Mouse (Mus musculus): Measurements from ENCODE around the gene Slc37a1. TPM values are rescaled to one million over a fixed set of nuclear protein-coding genes. Genes with fewer than 3 reads are reported as not detected.

Slc37a1 gene
- polyA plus RNA-seq, 1 experiment from 2014 or later = 4.3 TPM

DNA sequence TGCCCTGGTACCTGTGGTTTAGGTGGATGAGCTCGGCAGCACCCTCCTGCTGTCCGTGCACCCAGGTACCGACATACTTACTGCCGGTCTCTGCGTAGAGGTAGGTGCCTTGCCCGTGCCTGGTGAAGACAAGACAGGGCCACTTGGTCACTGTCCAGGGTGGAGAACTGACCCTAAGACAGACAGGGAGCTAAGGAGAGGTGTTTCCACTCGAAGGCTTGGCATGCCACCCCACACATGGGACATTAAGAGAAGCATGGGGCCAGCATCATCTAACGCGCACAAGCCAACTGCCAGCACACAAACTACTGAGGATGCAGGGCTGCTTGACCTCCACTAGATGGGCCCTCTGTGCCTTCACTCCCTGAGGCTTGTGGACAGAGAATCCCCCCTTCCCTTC, 20.8 kb upstream of the Slc37a1 start:
- TF ChIP-seq EP300 (IDR thresholded peaks at IDR 0.05; ENCODE audit: low read depth) = no peak
- 0 out of 2 replicates have a peak, but pooled peaks have one; percentile 4 for TF ChIP-seq CTCF (IDR thresholded peaks at IDR 0.05; ENCODE audit: low read depth)
- 81% methylated on average over 9 of the region's 9 CpGs for WGBS (ENCODE audit: insufficient replicate concordance)
- Histone ChIP-seq H3K4me2 (ENCODE audit: low read depth, low read length) (no peak overlapping the region), H3K4me3 (ENCODE audit: low read depth, low read length) (no peak overlapping the region), H3K36me3 (replicated peaks; ENCODE audit: insufficient read depth, low read length) (no peaks in the 10 kb centered on the region), H3K27me3 (ENCODE audit: insufficient read depth, low read length) (no peaks in the 10 kb centered on the region), H3K27ac (ENCODE audit: low read depth) (peak overlapping the region; percentile 75; the same call in 1 of the 2 replicates), H3K9ac (replicated peaks) (no peak overlapping the region), H3K9me3 (ENCODE audit: low read length) (no peaks in the 10 kb centered on the region), H3K4me1 (ENCODE audit: insufficient read depth) (peaks cover 17% of the 10 kb centered on the region)
- no peak for ATAC-seq
- DNase-seq = no peak

DNA sequence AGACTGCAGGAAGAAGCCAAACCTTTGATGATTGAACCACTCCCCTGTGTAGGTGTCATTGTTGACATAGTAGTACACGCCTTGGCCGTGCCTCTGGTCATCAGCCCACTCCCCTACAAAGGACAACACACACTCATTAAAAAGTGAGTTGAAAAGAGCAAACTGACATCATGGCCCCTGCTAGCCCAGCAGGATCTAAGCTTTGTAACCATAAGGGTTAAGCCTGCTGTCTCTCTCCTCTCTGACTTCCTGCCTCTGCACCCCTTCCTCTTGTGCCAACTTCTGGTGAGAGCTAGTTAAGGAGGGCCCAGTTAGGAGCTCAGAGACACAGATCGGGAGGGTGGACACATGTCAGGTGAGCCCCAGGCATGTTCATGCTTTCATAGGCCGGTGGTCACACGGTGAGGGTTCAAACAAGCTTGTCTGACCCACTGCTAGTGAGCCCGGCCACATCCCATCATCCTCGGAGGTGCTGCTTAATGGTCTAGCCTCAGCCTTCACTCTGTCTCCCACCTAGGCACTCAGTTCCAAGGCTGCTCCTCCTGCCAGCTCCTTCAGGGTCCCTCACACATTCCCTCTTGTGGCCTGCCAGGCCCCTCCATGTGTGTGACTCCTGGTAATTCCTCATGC, 20.2 kb upstream of the Slc37a1 start:
- Histone ChIP-seq H3K27me3 (ENCODE audit: insufficient read depth, low read length) (no peaks in the 10 kb centered on the region), H3K27ac (ENCODE audit: low read depth) (no peak overlapping the region), H3K9me3 (ENCODE audit: low read length) (no peaks in the 10 kb centered on the region), H3K9ac (replicated peaks) (no peak overlapping the region), H3K36me3 (replicated peaks; ENCODE audit: insufficient read depth, low read length) (no peaks in the 10 kb centered on the region), H3K4me1 (ENCODE audit: insufficient read depth) (peaks cover 17% of the 10 kb centered on the region), H3K4me2 (ENCODE audit: low read depth, low read length) (no peak overlapping the region), H3K4me3 (ENCODE audit: low read depth, low read length) (no peak overlapping the region)
- 67% methylated on average over 7 of the region's 7 CpGs for WGBS (ENCODE audit: insufficient replicate concordance)
- no peak for DNase-seq
- ATAC-seq = no peak
- no peak for TF ChIP-seq EP300 (IDR thresholded peaks at IDR 0.05; ENCODE audit: low read depth)
- no peak for TF ChIP-seq CTCF (IDR thresholded peaks at IDR 0.05; ENCODE audit: low read depth)

DNA sequence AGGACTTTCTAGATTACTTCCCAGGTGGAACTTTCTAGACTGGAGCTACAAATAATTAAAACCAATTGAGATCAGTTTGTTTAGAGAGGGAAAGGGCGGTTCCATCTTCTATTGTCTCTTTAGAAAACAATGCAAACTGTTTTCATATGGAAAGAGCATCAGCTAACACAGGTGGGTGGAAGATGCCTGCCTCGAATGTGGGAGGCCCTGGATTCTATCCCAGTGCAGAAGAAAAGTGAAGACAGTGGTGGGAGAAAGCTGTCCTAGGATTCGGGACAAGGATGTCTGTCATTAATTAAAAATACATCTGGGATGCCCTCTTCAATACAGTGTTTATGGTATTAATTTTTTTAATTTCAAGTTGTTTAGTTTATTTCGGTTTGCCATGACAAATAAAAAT, 19.5 kb upstream of the Slc37a1 start:
- Histone ChIP-seq H3K9ac (replicated peaks) (no peak overlapping the region), H3K4me2 (ENCODE audit: low read depth, low read length) (no peak overlapping the region), H3K4me1 (ENCODE audit: insufficient read depth) (peaks cover 14% of the 10 kb centered on the region), H3K9me3 (ENCODE audit: low read length) (no peaks in the 10 kb centered on the region), H3K4me3 (ENCODE audit: low read depth, low read length) (no peak overlapping the region), H3K27ac (ENCODE audit: low read depth) (no peak overlapping the region), H3K27me3 (ENCODE audit: insufficient read depth, low read length) (no peaks in the 10 kb centered on the region), H3K36me3 (replicated peaks; ENCODE audit: insufficient read depth, low read length) (no peaks in the 10 kb centered on the region)
- TF ChIP-seq CTCF (IDR thresholded peaks at IDR 0.05; ENCODE audit: low read depth) = no peak
- no peak for TF ChIP-seq EP300 (IDR thresholded peaks at IDR 0.05; ENCODE audit: low read depth)
- WGBS (ENCODE audit: insufficient replicate concordance) = 69% methylated on average over 4 of the region's 4 CpGs
- ATAC-seq (no peak), DNase-seq (no peak)

GRCm38 (mm10) chr17:31267603-31268002, 19.0 kb upstream of the Slc37a1 start:
- ATAC-seq = no peak
- H3K4me2 ChIP-seq (ENCODE audit: low read depth, low read length) = no peak overlapping the region

DNA sequence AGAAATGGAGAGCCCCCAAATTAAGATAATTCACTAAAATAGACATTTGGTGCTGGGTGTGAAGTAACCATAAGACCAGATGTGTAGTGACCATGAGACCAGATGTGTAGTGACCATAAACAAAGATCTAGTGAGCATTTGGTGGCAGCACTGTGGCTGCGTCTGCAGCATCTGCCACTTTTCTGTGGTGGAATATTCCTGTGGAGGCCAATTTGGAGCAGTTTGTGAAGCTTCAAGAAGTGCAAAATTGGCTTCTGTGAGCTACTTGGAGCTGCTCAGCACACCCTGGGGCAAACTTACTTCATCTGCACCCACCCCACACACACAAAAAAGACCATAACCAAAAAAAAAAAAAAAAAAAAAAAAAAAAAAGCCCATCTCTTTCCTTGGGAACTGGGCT, 18.6 kb upstream of the Slc37a1 start:
- WGBS (ENCODE audit: insufficient replicate concordance) = 86% methylated on average over 1 of the region's 1 CpGs
- no peak overlapping the region for H3K27ac ChIP-seq (ENCODE audit: low read depth)

More at GRCm38 (mm10) chr17:31267603-31268002, 19.0 kb upstream of the Slc37a1 start:
- Histone ChIP-seq H3K36me3 (replicated peaks; ENCODE audit: insufficient read depth, low read length) (no peaks in the 10 kb centered on the region), H3K27me3 (ENCODE audit: insufficient read depth, low read length) (no peaks in the 10 kb centered on the region), H3K9ac (replicated peaks) (no peak overlapping the region), H3K9me3 (ENCODE audit: low read length) (no peaks in the 10 kb centered on the region), H3K4me3 (ENCODE audit: low read depth, low read length) (no peak overlapping the region), H3K27ac (ENCODE audit: low read depth) (no peak overlapping the region), H3K4me1 (ENCODE audit: insufficient read depth) (peaks cover 11% of the 10 kb centered on the region)
- TF ChIP-seq CTCF (IDR thresholded peaks at IDR 0.05; ENCODE audit: low read depth) (no peak), EP300 (IDR thresholded peaks at IDR 0.05; ENCODE audit: low read depth) (no peak)
- DNase-seq = no peak
- WGBS (ENCODE audit: insufficient replicate concordance) = 74% methylated on average over 6 of the region's 6 CpGs

GRCm38 (mm10) chr17:31269761-31270160, 16.8 kb upstream of the Slc37a1 start:
- Histone ChIP-seq H3K9ac (replicated peaks) (no peak overlapping the region), H3K36me3 (replicated peaks; ENCODE audit: insufficient read depth, low read length) (no peaks in the 10 kb centered on the region), H3K27ac (ENCODE audit: low read depth) (no peak overlapping the region), H3K9me3 (ENCODE audit: low read length) (no peaks in the 10 kb centered on the region), H3K27me3 (ENCODE audit: insufficient read depth, low read length) (no peaks in the 10 kb centered on the region), H3K4me2 (ENCODE audit: low read depth, low read length) (no peak overlapping the region), H3K4me1 (ENCODE audit: insufficient read depth) (peaks cover 9% of the 10 kb centered on the region), H3K4me3 (ENCODE audit: low read depth, low read length) (no peak overlapping the region)
- 78% methylated on average over 2 of the region's 2 CpGs for WGBS (ENCODE audit: insufficient replicate concordance)
- ATAC-seq (no peak), DNase-seq (no peak)
- TF ChIP-seq CTCF (IDR thresholded peaks at IDR 0.05; ENCODE audit: low read depth) (no peak), EP300 (IDR thresholded peaks at IDR 0.05; ENCODE audit: low read depth) (no peak)

More for the DNA sequence above, 18.6 kb upstream of the Slc37a1 start:
- H3K4me2 ChIP-seq (ENCODE audit: low read depth, low read length) = no peak overlapping the region
- H3K4me3 ChIP-seq (ENCODE audit: low read depth, low read length) = no peak overlapping the region
- DNase-seq = no peak
- no peaks in the 10 kb centered on the region for H3K27me3 ChIP-seq (ENCODE audit: insufficient read depth, low read length)
- H3K4me1 ChIP-seq (ENCODE audit: insufficient read depth) = peaks cover 9% of the 10 kb centered on the region
- H3K36me3 ChIP-seq (replicated peaks; ENCODE audit: insufficient read depth, low read length) = no peaks in the 10 kb centered on the region
- no peaks in the 10 kb centered on the region for H3K9me3 ChIP-seq (ENCODE audit: low read length)
- H3K9ac ChIP-seq (replicated peaks) = no peak overlapping the region
- no peak for ATAC-seq
- TF ChIP-seq EP300 (IDR thresholded peaks at IDR 0.05; ENCODE audit: low read depth) = no peak
- no peak for TF ChIP-seq CTCF (IDR thresholded peaks at IDR 0.05; ENCODE audit: low read depth)

All from liver, postnatal 0 days (tissue).